Mouse (Mus musculus) adrenal gland, postnatal 36 days (tissue): ENCODE measurements around the gene Grtp1. TPM values are rescaled to one million over a fixed set of nuclear protein-coding genes. Genes with fewer than 3 reads are reported as not detected.
A peak's percentile ranks its signal among the peaks of the same experiment; 100 is the strongest.

Source experiments
- DNase-seq, 2 experiments: peaks; one replicate each; pipeline ENCODE4 v3.0.0; 2021; ENCODE audit warnings: mixed read lengths in 1 of 2
- long read RNA-seq, 2 experiments: library from polyadenylated mRNA; stranded (forward); transcript quantifications; one replicate each; pipeline ENCODE4 v2.0.0; 2021; ENCODE audit warnings: borderline sequencing depth in 2 of 2
- total RNA-seq, 2 experiments: library from RNA; stranded (reverse); gene quantifications; 2 replicates each; pipeline ENCODE4 v1.2.3; 2021

The Grtp1 gene
- total RNA-seq = 10 to 100 TPM; 11.7 to 13.6 TPM
- long read RNA-seq, experiment 1, transcript Grtp1-206 (8 exons, 3,013 nt) = major isoform, 9 of 10 reads
- long read RNA-seq, experiment 1, partial matches to known transcripts = 0 of 10 reads
- long read RNA-seq, experiment 1, other reads (novel, unspliced or antisense) = 1 of 10 reads
- long read RNA-seq, experiment 2, partial matches to known transcripts = 0 of 4 reads
- long read RNA-seq, experiment 2, other reads (novel, unspliced or antisense) = 1 of 4 reads

DNA sequence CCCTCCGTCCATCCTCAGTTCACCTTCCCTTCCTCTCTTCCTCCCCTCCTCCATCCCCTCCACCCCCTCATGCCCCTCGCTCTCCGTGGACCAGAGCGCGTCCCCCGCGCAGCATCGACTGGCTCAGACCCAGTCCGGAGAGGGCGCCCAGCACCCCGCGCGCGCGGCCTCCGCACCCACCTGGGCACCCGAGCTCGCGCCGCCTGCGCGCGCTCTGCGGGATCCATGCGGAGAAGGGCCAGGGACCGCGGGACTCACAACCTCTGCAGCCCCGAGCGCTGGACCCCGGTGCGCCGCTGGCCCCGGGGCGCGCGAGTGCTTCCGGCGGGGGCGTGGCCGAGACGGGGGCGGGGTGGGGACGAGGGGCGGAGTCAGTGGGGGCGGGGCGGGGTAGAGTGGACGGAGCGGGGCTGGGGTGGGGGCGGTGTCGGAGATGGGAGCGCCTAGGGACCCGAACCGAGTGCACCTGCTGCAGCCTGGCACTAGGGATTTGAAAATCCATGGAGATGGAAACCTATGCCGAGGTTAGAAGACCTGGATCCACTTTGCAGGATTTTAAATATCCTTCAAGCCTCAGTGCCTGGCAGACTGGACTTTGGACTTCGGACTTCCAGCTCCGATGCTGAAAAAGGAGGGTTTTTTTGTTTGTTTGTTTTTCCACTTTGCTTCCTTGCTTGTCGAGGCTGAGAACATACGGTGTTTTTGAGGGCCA, at the start of gene Grtp1:
TSS of gene Grtp1 (minus strand) at position 320 of the 712 bp plus-strand sequence.
- peak; percentile 77 to 89 for DNase-seq

DNA sequence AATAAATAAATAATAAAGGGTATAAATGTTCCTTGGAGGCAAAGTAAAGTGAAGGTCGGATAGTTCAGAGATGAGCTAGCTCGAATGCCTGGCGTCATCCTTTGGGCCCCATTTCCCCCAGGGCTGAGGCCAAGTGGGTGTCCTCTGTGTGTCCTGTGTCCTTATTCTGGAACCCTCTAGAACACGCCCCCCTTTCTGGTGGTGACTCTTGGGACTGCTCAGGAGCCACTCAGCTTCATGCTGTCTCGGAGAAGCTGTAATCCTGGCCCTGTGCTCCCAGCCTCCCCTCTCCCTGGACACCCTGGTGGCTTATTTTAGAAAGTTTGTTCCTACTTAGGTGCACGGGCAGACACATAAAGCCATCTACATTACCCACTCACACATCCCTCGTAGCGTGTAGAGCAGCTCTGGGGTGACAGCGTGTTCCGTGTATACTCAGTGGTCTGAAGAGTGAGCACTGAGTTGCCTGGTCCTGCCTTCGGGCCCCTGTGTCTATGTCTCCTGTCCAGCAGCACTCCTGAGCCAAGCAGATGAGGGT, 44.0 kb upstream of the Grtp1 start:
- DNase-seq = no peak

- DNase-seq = no peak
Observed at GRCm38 (mm10) chr8:13242985-13243870, 42.8 kb upstream of the Grtp1 start.

- DNase-seq = peak in 1 of 2 experiments; percentile 27
Observed at GRCm38 (mm10) chr8:13240691-13241090, 40.3 kb upstream of the Grtp1 start.

GRCm38 (mm10) chr8:13240055-13240454, 39.6 kb upstream of the Grtp1 start:
- DNase-seq = no peak

DNA sequence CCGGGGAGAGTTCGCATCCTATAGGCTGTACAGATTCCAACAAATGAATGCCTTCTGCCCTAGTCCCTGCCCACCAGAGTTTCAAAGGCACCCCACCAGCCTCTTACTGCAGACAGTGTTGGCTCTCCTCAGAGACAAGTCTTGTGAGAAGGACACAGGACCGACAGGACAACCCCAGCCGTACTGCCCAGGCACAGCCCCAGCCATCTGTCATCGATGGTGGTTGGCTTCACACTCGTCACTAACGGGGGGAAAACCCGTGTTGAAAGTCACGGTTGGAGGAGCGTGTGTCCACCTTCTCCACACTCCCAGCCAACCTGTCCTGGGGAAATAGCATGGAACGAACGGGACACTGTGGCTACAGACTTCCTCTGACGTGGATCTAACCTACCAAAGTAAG, 34.4 kb upstream of the Grtp1 start:
- no peak for DNase-seq

DNA sequence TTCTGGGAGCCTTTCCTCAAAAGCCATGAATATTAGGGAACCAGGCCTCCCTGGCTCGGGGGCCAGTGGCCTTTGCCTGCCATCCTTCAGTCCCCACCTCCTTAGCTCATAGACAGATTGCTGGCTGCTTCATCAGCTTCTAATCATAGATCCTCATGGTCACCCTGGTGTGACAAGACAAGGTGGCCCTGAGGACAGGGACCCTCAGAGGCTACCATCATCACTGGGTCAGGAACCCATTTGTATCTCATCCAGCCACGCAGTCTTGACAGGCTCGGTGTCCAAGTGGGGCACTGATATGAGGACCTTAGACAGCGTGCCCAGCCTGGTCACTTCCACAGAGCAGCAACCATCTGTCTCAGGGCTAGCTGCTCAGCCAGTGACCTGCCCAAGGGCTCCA, 30.1 kb upstream of the Grtp1 start:
- DNase-seq = no peak

- DNase-seq = no peak
Observed at GRCm38 (mm10) chr8:13229802-13230201, 29.4 kb upstream of the Grtp1 start.

DNA sequence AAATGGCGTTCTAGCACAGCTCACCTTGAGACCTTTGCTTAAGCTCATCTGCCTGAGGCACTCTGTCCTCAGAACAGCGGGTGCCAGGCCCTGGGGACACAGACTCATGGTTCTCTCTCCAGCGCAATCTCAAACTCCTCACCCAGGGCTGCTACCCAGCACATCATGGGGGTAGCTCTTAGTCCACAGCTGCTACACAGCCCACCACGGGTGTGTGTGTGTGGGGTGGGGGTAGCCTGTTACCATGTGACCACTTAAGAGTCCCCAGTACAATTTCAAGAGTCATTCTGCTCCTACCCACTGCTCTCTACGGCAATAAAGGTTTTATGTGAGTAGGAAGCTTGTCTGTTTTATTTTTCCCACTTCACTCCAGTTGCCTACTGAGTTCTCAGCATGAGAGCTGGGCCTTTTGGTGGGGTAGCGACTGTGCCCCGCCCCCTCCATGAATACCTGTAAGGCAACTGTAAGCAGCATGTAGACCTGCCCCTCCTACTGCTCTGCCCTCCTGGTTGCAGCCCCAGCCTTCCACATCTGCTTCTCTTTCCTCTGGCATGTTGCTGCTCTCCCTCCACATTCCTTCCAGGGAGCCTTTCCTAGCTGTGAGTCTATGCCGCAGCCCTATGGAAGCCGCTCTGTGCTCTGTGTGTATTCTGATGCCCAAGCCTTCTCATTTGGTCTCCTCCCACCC, 28.6 kb upstream of the Grtp1 start:
- DNase-seq = no peak

DNA sequence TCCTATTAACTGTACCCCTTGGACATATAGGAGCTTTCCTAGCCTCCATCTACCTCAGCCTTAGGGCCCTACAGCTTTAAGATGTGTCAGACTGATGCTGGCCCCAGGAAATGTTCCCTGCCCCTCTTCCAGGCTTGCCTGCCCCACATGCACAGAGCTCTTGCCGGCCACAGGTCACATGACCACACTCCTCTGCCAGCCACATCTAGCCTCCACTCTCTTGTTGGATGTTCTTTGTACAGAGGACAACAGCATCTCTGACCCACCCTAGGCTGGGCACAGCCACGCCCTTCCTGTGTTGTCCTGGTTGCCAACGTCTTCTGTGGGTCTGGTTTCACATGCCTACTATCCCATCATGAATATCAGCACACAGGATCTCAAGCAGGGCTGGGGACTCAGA, 26.8 kb upstream of the Grtp1 start:
- DNase-seq = no peak

GRCm38 (mm10) chr8:13226288-13226687, 25.9 kb upstream of the Grtp1 start:
- no peak for DNase-seq

DNA sequence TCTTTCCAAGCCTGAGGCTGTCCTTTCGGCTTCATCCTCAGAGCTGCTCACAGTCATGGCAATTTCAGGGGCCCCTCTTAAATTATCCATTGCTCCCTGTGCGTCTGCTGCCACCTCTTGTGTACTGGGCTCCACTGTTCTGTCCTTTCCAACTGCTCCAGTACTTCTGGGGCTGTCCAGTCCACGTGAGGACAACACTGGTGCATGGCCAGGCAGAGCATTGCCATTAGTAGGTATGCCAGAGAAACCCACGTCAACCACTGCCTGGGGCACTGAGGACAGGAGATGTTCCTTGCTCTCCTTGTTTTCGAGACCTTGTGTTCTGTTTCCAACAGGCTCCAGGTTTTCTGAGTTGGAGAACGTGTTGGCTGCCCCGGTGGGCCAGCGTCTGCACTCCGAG, 24.0 kb upstream of the Grtp1 start:
- no peak for DNase-seq

- DNase-seq = no peak
Observed at GRCm38 (mm10) chr8:13218441-13218840, 18.0 kb upstream of the Grtp1 start.

DNA sequence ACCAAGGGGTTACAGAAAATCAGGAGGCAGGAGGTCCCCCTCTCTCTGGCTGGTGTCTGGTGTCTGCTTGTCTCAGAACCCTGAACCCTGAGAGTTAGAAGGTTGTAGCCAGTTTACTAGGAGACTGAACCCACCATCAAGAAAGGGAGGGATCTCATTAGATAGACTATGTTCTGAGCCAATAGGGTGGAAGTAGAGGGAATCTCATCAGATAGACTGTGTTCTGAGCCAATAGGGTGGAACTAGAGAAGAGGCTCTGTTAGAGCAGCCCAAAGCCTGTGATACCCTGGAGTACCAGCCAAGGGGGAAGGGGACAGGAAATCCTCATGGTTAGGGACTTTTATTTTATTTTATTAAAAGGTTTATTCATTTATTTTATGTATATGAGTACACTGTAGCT, 17.6 kb upstream of the Grtp1 start:
- no peak for DNase-seq

DNA sequence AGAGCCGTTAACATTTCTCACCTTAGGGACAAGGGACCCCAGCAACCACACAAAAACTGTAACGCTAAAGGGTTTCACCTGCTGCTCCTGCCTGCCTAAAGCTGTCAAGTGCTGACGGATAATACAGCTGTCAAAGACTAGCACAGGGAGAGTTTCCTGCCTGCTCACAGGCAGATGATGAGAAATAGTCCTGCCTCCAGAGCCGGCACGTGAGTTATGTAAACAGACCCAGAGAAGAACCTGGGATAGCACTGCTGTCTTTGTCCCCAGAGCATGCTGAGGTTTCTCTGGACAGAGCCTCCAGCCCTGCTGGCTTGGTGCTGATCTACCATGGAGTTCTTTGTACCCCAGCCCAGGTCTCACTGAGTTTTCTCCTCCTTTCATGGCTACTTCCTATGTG, 16.7 kb upstream of the Grtp1 start:
- no peak for DNase-seq

- DNase-seq = no peak
Observed at GRCm38 (mm10) chr8:13216386-13216785, 16.0 kb upstream of the Grtp1 start.

DNA sequence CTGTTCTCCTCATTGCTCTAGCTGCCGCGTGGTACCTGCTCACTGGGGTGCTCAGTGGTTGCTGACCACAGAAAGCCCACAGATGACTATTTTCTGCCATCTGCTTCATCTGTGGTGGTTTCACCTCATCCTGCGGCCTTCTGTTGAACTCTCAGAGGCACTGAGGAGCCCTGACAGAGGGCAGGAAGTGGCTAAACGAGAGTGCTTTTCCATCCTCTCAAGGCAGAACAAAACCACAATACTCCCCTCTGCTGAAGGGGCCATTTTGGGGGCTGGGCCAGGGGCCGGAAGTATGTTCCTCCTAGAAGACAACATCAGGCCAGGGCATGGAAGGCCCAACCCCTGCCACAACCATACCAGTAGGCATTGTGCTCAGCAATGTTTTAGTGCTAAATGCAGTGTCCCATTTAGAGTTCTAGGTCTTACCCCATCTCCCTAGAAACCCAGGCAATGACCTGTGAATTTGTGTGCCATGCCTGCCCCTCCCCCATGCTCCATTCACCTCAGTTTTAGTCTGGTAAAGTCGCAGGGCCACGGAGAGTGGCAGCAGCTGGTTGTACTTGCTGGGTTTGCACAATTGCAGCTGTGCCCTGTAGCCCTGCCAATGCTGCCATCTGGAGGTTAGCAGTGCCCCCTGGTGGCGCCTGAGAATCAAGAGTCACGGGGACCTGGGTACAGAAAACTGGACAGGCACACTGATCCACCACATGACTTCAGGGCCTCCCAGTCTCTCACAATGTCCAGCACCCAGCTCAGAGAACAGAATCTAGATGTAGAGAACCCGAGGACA, 13.3 kb upstream of the Grtp1 start:
- DNase-seq = peak; percentile 92 to 93

- no peak for DNase-seq
Observed at GRCm38 (mm10) chr8:13209770-13210169, 9.3 kb upstream of the Grtp1 start.

DNA sequence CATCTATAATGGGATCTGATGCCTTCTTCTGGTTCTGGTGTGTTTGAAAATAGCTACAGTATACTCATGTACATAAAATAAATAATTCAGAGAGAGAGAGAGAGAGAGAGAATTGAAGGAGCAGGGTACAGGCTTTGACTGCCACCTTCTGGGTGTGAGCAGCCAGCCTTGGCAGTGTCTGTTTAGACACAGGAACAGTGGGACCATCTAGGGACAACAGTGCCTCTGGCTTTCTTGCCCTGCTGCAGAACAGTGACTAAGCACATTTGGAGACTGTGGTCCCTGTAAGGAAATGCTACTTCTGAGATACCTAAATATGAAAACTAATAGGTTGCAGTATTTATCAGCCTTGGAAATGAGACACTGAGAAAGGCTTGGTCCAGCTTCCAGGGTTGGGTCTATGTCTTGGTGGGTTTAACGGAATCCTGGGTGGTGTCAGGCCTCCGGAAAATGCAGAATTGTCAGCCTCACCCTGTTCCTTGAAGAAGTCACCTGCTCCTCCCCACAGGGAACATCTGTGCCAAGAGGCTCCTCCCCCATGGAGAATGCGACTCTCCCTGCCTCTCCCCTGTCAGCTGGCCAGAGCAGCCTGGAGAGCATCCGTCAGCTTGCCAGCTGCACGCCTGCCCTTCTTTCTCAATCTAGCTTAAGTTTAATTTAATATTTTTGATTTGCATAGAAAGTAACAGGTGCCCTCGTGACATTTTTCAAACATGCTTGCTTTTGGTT, 8.4 kb upstream of the Grtp1 start:
- DNase-seq = peak in 1 of 2 experiments; percentile 62

DNA sequence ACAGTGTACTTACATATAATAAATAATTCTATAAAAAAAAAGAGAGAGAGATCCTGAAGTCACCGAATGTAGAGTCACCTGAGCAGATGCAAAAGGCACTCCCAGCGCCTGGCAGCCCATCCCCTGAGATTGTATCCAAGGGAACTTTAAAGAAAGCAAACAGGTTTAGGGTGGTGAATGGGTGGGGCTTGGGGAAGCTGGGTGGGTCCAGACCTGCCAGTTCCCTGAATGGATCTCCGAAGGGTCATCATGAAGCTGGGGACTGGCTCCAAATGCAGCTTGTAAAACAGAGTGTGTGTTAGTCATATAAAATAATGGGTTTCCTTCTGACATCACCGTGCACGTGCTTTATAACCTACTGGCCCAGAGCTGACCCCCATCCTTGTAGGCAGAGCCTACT, 5.9 kb upstream of the Grtp1 start:
- DNase-seq = no peak

DNA sequence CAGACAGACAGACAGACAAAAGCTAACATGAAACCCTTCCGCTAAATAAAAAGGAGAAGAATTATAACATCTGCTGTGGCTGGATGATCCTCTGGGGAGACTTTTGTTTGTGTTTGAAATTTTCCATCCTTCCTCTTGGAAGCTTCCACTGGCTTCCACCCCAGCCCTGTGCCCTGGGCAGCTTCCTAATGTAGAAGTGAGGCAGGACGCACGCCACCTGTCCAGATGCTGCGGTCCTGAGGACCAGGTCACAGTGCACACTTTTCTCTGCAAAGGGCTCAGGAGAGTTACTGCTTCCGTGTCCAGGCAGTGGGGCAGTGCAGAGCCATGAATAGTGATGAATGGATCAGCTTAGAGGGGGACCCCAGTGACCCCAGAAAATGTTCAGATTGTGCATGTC, 4.9 kb upstream of the Grtp1 start:
- DNase-seq = no peak
